Mouse (Mus musculus) lung, postnatal 36 days (tissue): ENCODE results near the gene Qdpr.
"Not testable (repeated sequence)": the region's sequence is repeated elsewhere in the genome, so short reads cannot be mapped to it uniquely, and the experiment has no call there.

Source experiments
- DNase-seq: peaks from one replicate; pipeline ENCODE4 v3.0.0; 2022; ENCODE audit warnings: mixed read lengths

The Qdpr gene

DNA sequence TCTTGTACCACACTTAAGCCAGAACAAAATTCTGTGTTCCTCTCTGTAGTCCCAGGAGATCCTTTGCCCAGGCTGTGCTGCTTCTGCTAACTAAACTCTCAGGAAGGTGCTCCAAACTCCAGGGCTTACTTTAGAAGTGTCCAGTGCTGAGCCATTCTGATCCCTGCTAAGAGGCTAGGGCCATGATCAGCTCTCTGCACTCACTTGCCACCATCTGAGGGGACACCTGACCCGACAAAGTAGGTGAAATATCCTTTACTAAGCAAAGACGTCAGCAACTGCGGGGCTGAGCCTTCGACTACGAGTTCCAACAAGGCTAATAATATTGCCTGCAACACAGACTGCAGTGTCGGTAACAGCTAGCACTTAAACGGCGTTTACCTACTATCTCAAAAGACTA, 830 bp downstream of the Qdpr start:
- DNase-seq, result no peak

DNA sequence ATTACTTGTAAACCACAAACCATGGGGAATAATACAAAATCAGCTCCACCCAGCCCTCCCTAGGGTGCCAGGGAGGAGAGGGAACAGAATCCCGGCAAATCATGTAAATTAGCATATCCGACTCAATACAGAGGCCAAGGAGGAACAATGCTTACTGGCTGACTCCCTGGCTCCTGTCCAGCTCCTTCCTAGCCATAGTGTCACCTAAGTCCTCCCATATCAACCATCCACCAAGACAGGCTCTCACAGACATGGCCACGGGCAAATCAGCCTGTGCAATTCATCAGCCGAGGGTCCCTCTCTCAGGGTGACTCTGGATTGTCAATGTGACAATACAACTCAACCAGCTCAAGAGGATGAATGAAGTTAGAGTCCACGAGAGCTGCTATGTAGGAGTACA, 1.4 kb downstream of the Qdpr start:
- DNase-seq, result peak; percentile 7

DNA sequence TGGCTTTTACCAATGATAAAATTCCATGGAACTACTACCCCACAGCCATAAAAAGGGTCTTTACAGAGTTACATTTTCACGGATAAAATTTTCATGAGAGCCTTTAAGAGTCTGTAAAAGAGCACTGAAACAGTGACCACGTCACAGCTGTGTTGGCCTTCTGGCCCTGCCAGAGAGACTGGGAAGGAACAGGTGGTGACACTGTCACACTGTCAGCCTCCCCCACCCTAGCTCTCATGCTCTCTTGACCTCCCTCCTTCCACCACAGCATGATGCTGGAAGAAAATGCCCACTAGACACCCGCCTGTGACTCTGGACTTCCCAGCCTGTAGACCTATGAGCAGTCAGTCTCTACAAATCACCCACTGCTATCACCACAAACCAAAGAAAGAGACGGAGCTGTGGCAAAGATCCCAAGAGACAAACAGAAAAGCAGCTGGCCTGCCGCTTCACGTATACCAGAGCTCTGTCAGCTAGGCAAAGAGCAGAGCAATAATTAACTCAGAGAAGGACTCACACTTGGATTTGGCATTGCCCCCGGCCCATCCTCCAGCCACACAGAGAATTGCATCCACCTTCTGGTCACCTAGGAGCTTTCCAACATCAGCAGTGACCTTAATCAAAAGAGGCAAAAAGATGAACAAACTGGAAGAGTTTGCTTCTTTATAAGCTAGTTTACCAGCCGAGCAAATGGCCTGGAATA, 5.8 kb downstream of the Qdpr start:
- no peak for DNase-seq

DNA sequence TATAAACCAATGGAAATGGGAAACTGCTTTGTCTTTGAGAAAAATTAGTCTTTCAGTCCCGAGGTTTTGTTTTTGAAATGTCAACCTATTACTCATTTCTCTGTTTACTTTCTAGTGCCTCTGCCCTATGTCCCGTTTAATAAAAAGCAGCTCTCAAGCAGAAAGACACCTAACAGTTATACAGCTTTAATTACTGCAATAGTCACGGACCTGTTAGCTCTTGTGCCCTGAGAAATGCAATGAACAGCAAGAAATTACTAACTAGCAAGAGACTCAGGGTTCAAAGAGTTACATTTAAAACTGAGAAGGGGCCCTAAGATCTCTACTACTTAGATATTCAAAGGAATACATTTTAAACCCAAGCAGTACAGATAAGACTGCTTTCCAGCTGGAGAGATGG, 8.3 kb downstream of the Qdpr start:
- DNase-seq, result no peak

DNA sequence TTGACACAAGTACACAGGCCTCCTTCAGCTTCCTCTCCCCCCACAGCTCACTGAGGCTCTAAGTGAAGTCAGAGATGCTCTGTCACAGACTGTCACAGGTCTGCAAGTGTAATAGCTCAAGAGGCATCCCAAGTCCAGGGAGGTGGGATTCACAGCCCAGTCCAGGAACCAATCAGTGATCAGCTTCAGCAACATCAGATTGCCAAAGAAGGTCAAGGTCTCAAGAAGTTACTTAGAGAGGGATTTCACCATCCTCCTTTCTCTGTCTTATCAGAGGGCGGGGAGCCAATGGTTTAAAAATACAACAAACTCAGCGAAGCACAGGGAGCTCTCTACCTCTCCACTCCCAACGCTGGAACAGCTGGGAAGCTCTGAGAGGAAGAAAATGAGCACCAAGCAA, 8.9 kb downstream of the Qdpr start:
- DNase-seq, result no peak

DNA sequence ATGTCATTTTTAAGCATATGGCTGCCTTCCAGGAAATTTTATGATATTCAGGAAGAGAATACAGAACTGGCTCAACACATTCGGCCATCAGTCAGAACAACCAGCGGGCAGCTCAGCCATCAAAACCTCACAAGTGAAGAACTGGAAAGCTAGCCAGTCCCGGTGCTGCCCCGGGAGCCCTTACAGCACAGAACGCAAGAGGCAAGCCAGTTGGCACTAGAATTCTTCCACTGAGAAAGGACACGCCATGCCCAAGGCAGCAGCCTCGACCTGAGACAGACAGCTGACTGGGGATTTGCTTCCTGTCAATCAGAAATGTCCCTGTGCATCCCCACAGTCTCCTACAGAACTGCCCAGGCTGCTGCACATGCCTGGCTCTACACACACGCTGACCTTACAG, 11.7 kb downstream of the Qdpr start:
- DNase-seq, result no peak

DNA sequence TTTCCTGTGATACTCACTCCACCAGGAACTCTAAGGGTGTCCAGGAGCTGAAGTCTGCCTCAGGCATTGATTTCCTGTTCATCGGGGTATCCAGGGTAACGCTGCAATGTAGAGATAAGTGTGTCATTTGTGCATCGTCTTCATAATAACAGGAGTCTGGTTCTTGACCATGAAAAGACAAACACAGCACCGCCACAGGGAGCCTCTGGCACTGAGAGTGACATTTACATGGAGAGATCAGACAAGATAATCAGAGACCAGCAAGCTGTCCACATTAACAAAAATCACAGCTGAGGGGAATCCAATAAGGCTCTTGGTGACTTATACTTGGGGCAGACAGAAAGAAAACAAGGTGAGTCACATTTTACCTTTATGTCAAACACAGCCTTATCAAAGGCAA, 12.2 kb downstream of the Qdpr start:
- no peak for DNase-seq

DNA sequence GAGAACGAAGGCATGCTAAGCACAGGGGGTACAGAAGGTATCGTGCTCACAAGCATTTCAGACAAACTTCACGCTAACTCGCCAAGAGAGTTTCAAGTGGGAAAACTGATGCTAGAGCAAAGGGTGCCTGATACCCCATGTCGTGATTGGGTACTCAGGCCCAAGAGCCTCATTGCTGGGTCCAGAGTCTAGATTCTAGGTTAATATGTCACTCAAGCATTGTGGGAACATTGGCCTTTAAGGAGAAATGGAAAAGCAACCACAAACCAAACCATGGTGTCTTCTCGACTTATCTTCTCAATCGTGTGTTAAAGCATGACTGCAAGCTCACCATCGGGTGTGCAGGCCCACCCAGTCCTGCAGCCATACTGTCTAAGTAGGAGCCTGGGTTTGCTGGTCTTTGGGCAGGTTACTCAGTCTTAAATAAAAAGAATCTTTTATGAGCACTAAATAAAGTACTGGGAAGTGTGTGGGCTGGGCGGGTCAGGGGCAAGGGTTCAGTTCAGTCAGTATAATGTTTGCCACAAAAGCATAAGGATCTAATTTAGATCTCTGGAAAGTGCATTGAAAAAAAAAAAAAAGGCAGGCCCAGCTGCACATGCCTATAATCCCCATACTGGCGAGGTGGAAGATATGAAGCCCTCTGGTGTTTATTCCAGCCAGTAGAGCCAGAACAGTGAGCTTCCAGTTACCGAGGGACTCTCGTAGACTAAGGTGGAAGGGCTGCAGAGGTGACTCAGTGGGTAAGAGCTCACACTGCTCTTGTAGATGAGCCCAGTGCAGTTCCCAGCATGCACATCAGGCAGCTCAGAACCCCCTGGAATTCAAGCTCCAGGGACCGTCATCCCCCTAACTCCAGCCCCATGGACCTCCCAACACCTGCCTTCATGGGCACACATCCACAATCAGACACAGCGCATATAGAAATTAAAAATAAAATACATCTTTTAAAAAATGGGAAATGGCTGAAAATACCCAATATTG, 13.8 kb downstream of the Qdpr start:
- DNase-seq, result no peak

DNA sequence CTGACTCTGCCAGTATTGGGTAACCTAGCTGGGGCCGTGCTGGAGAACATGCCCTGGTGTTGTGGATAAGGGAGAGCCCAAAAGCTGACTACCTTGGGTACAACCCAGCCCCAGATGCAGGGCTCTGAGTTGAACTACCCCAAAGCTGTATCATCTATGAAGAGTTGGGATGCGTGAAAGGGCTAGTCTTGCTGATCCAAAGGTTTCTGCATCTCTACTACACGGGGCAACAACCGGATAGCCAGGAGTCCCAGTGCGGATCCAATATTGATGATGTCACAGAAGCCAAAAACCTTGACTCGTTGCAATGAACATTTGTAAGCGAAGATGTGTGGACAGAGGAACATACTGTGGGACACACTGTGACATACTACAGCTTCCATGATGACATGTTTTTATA, 22.1 kb downstream of the Qdpr start:
- no peak for DNase-seq

DNA sequence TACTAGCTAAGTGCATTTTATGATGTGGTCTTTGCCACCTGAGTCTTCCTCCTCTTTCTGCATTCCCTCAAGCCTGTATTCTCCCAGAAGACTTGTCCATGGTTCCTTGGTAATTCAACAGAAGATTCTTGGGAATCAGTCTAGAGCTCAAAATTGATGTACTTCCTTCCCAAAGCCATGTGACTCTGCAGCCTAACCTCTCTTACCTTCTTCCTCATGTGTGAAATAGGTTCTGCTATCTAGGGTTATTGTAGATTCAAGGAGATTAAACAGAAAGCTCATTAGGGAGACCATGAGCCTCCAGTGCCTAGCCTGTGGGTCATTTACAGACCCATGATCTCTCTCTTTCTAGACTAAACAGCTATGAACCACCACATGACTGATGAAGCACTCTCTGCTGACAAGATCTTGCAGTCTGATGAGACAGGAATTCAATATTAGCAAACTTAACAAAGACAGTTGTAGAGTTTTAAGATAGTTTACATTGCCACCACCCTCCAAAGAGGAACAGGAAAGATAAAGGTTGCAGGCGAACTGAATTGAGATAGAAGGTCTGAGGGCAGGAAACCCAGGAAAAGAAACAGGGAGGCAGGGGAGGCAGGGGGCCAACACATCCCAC, 23.5 kb downstream of the Qdpr start:
- DNase-seq, result no peak

DNA sequence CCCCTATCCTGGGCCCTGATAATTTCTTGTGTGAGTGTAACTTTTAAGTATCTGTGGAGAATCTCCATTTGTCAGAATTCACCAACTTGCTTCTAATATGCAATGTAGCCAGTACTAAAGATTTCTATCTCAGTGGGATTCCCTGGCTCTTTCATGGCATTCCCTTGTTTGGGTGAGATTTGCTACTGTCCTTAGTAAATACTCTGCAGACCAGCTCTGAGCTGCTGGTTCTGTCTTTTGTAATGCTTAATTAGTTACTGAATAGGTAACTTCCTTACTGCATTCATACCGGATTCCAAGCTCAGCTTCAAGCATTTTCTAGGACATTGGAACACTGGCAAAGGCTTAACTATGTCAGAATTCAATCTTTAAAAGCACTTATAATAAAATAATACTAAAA, 24.3 kb downstream of the Qdpr start:
- not testable (repeated sequence) for DNase-seq

DNA sequence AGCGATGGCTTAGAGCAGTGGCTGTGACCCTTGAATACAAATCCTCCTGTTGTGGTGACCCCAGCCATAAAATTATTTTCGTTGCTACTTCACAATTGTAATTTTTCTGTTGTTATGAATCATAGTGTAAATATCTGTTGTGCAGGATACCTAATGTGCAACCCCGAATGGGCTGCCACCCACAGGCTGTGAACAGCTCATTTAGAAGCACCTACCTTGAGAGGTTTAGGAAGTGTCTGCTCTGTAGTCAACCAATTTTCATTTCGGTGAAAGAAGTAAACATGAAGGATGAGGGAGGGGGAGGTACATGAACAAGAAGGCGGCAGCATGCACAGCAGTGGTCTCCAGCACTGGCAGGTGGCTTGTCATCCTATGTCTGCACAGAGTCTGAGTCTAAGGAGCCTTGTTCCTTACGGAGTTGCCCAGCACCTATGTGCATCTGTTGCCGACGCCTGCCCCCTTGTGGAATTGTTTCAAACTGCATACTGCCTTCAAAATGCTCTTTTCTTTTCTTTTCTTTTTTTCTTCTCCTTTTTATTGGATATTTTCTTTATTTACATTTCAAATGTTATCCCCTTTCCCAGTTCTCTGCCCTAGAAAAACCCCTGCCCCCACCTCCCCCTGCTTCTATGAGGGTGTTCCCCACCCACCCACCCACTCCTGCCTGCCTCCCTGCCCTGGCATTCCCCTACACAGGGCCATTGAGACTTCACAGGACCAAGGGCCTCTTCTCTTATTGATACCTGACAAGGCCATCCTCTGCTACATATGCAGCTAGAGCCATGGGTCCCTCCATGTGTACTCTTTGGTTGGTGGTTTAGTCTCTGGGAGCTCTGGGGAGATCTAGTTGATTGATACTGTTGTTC, 25.8 kb downstream of the Qdpr start:
- DNase-seq, result peak; percentile 48

DNA sequence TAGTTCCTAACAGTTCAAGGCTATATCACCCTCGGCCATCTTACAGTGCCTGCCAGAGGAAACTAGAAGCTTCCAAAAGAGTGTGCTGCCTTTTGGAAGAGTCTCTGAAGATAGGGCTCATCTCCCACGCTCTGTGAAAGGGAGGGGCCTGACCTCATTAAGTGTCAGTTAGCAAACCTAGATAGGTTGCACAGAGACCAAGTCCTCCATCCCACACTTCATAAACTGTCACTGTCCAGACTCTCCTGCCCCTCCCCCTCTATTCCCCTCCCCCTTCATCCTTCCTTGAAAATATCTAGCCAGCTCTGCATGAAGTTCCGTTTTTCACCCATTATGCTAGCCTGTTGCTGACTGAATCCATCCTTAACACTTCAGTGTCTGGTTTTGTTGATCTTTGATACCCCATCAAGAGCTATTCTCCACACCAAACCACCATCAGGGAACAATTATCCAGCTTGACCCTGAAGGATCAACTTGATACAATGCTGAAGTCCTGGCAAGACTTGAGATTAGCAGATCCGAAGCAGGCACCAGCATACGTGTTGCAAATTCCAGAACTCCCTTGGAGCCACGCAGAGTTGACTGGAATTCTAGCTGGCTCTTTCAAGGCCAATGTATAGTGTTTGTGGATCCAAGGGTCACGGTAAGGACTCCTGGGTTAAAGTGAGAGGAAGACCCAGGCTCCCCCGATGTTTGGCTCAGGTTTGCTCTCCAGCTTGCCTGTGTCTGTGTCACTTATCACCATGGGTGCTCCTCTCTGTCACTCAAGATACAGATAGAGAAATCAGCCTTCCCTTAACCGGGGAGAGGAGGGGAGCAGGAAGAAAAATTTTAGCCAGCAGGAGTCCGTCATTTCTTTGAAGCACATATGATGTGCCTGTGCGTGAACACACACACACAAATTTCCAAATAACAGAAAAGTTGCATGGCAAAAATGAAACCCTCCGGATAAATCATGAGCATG, 27.9 kb downstream of the Qdpr start:
- DNase-seq, result no peak

DNA sequence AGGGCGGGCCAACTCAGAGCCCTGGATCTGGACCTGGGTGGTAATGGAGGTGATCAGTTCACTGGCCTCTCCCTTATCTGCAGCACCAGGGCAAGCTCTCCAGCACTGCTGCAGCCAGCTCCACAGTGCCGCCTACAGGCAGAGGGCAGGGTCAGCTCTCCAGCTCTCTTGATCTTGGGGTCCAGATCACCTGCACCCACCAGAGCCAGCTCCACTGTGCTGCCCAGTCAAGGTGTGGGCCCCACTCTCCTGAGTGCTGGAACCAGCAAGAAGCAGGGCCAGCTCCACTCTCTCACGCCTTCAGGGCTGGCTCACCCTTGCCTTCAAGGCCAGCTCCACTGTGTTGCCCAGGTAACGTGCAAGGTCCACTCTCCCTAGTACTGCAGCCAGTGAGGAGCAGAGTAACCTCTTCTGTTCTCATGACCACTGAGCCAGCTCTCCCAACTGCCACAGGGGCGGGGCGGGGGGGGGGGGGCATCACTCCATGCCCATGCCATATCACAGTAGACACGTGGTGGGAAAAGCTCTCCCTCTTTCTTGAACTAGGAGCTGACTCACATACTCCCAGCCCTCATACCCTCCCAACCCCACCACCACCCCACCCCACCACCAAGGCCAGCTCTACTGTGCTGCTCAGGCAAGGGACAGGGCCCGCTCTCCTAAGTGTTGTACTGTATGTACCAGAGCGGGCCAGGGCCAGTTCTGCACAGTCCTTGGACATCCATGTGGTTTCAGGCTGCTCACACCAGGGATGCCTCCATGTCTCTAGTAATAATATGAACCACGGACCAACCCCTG, 30.0 kb downstream of the Qdpr start:
- no peak for DNase-seq

DNA sequence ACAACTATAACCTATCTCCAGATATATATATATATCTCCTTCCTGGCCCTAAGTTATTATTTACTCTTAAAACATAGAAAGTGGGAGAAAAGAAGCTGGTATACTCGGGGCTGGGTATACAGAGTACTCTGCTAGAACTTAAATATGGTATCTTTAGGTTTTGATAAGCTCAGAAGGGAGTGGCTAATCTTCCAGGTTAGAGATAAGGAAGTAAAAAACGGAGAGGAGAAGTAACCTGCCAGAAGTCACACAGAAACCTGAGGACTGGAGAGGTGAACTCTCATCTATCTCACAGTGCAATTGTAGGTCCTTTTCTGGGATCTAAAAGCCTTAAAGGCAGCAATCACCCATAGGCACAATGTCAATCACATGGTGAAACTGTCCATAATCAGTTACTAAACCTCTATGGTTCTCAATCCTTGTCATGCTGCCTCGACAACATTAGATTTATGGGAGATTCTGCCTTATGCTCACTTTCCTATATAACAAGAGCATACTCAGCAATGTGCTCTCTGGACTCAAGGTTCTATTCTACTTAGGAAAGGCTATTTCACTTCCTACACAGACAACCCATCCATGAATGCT, 32.1 kb downstream of the Qdpr start:
- DNase-seq, result no peak

DNA sequence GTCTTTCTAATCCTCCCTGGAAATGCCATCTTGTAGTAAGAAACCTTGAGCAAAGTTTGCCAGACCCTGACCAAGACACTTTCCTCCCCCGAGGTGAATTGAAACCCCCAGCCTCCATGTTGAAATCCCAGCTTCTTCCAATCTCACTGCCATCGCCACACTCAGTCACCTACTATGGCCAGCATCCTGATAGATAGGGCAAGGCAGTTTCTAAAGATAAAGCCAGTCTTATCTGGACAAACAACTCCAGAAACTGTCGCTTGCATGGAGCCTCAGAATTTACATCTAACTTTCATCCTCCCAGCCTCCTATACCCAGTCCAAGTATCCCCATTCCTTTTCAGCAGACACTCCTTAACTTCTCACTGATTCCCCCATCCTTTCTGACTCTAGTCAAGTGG, 33.6 kb downstream of the Qdpr start:
- DNase-seq, result no peak

DNA sequence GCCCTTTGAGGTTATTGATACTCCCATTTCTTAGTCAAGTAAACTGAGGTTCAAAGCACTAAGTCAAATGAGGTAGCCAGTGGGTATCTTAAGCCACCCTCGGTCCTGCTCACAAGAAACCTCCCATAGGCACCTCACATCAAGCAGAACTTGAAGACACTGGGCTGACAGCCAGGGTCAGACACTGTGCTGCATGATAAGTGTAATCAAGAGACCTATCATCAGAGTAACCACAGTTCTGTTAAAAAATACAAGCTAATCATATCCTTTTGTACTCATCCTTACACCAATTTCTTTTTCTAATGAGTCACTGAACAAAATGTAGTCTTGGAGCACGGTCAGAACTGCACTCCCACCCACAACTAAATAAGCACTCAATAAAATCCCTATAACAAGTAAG, 43.9 kb downstream of the Qdpr start:
- no peak for DNase-seq

DNA sequence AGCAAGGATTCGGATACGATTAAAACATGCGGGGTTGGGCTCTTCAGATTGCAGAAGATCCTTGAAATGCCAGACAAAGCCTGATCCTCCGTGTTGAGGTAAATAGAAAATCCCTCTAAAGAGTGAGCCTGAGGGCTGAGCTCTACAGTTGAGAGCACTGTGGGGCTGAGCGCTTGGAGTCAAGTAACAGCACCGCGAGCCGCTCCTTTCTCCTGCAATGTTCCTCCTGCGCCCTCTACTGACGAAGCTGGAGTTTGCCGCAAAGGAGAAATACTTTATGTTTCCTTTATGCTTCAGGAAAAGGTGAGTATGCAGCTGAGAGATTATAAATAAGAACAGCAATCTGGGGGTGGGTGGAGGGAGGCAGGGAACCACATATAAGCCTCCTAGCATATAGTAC, 47.4 kb downstream of the Qdpr start:
- peak; percentile 79 for DNase-seq

DNA sequence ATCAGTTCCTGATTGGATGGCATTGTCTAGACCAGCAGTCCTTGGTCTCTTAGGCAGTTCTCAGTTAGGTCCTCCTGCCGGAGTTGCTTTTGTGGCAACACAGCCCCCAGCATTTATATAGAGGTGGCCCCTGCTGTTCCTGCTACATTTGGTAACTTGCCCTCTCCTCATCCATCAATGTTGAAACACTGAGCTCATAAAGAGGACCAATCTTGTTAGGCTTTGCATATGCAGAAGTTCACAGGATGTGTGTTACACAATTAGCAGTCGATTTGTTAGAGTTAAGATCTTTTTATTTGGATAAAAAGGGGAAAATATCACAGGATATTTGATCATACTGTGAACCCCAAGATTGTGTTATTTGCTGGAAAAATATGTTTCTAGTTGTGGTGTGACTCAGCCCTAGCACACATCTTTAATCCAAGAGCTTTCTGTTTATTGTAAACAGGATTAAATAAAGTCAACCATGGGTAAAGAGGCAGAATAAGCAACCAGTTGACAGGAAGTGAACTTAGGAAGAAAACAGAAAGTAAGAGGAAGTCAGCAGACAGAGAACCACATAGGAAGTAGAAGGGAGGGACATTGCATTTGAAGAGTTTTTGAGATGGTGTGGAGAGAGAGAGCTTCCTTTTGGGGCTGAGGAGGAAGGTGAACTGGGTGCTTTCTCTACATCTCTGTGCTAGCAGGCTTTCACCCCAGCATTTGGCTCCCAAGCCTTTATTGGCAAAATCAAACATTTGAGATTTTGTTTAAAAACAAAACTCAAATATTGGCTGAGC, 65.8 kb downstream of the Qdpr start:
- no peak for DNase-seq
